Mouse (Mus musculus) megakaryocyte, embryonic 14.5 days (primary cell): ENCODE results near the gene Slc44a4.

Experiments
- FLI1 ChIP-seq: IDR thresholded peaks from 2 replicates; pipeline ENCODE4 v1.6.1; 2012; ENCODE audit warnings: low read length, inconsistent platforms, mixed read lengths
- GATA1 ChIP-seq: IDR thresholded peaks from 3 replicates; pipeline ENCODE4 v1.6.1; 2012; ENCODE audit warnings: mixed read lengths, low read length, inconsistent platforms, borderline replicate concordance

DNA sequence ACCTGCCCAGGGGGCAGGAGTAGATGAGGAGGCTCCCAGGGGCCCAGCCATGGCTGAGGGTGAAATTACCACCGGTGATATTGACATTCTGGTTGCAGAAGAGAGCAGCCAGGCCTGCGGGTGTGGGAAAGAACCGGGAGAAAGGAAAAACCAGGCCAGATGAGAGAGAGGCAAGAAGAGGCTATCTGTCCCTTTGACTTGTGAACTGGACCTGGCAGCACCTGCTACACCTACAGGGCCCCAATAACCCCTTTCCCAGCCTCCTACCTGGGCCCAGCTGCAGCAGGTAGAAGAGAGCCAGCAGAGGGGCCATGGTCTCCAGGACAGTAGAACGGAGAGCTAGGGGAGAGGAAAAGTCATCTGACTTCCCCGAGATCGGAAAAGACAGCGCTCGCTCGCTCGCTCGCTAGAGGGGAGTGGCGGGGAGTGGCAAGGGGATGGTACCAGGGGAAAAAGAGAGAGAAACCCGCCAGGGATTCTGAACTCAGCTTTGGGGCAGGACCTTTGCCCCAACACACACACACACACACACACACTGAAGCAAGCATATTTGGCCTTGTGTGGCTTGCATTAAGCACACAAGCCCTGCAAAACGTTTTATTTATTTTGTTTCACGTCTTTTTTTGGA is 32.5 kb upstream of the Slc44a4 start, which contains the start of gene Gm20547:
- TF ChIP-seq FLI1, result no peak
- TF ChIP-seq GATA1, result no peak
